Mouse (Mus musculus): Measurements from ENCODE around the gene Dcps.

The Dcps gene

DNA sequence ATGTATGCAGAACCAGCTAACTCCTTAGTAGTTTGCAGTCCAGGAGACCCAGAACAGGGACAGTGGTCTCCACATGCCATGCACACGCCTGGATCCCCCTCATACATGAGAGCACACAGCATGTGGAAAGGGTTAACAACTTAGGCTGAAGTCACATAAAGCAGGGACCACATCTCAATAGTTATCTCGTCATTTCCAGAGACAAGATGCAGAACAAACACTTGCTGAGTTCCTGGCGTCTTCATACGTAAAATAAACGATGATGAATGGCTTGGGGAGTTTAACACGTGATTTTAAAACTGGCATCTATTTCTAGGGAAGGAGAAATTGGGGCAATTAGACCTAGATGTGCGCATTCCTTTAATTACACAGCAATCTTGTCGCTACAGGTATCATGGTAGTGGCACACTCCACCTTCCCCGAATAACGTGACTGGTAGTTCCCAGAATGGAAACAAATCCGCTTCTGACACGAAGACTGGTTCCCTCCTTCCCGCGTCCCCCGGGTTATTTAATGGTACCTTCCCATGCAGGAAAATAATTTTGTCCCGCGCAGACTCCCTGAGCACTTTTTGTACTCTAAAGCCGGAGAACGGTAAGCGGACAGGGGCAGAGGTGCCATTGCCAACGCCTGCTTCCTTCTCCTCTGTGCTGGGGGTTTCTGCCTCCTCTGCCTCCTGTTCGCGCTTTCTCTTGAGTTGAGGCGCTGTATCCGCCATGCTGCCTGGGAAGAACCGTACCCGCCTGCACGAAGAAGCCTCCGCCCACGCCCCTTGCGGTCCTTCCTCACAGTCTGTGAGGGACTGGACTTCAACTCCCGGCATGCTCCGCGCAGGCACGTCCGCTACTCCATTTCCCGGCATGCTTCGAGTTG is at the start of gene Dcps:
Gene Dcps, minus strand, starts transcription at position 811 of the 873 bp plus-strand sequence.
- peak; percentile 86 for DNase-seq (ENCODE audit: low read depth)

DNA sequence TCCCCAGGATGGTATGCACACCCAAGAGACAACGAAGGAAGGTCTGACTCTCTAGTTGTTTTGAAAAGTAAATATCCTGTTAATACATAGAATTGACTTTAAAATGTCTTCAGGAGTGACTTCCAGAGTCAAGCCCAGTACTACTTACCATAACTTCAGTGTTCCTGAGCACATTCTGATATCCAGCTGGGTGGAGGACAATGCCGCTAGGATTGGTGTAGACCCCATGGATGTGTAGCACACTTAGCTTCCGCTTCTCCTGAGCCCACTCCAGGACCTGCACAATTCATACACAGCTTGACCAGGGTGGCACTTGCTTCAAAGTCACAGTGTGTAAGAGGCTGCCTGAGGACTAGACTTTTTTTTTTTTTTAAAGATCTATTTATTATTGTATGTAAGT is 47.6 kb upstream of the Dcps start:
- no peak for DNase-seq (ENCODE audit: low read depth)

GRCm38 (mm10) chr9:35217963-35218362 is 42.1 kb upstream of the Dcps start:
- DNase-seq (ENCODE audit: low read depth): no peak

GRCm38 (mm10) chr9:35211573-35212511 is 36.0 kb upstream of the Dcps start:
- no peak for DNase-seq (ENCODE audit: low read depth)

DNA sequence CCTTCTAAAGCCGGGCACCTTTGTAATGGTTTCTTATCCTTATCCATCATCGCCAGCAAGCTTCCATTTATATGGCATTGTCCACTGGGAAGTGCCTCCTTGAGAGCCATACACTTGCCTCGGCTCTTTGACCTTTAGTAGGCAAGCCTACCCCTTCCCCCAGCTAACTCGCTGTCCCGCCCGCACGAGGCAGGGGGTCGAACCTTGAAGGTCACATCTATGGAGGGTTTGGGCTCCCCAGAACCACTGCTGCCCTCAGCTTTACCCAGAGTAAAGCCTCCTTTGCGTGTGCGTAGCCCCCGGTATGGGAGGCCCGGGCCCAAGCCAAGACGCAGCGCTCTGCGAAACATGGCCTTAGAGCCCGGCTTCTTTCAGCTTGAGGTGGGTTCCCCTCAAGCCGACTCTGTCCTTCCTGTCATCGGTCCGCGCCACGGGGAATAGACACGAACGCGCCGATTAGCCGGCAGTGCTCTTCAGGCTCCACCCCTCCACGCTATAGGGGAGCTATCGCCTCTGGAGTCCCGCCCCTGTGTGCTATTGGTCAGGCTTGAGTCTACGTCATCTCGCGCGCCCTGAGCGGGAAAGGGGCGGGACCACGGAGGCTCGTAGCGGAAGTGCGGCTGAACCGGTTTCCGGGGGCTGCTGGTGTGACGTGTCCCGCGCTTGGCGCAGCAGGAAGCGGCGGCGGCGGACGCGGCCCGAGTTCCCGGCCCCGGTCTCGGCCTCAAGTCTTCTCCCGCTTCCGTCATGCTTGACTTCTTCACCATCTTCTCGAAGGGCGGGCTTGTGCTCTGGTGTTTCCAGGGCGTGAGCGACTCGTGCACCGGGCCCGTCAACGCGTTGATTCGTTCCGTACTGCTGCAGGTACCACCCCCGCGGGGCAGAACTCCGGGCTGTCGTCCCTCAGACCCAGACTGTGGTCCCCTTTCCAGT is 34.9 kb upstream of the Dcps start, which contains the start of gene Foxred1:
Gene Foxred1, minus strand, starts transcription at position 514 of the 933 bp plus-strand sequence.
- peak; percentile 98 for DNase-seq (ENCODE audit: low read depth)

- DNase-seq (ENCODE audit: low read depth): no peak
Measured at GRCm38 (mm10) chr9:35204421-35204820, 28.6 kb upstream of the Dcps start.

DNA sequence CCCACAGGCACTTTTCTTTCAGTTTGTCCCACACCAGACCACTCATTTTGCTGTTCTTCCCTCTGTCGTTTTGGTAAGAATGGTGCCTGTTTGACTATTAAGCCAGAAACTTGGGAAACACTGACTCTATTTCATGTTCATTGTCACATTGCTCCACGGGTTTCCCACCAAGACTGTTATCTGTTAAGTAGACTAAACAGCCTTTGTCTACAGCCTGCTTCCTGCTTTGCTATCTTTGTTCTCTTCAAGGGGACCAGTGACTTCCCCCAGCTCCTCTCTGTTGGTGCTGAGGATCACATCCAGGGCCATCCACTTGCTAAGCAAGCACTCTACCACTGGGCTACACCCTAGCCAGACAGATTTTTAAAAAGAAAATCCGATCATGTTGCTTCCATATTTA is 27.7 kb upstream of the Dcps start:
- no peak for DNase-seq (ENCODE audit: low read depth)

DNA sequence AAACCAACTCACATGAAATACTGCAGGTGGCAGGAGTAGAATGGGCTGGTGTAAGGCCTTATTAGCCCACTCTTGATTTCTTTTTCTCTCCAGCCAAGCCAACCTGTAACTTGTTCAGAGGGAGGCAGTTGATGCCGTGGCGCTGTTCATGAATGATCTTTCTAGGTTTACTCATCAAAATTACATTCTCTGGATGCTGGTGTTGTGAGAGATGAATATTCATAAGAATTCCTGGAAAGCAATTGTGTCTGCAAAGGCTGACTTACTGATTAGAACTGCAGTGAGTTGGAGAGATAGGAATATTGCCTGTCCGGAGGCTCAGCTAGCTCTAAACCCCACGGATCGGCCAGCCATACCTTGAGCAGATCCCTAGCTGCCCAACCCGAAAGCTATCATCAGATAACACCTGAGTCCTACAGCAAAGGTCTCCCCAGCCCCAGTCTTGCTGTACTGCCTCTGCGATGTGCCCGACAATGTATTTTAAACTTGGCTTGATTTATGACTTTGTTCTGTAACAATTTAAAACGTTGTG is 24.7 kb upstream of the Dcps start:
- no peak for DNase-seq (ENCODE audit: low read depth)

- DNase-seq (ENCODE audit: low read depth): peak; percentile 90
Measured at GRCm38 (mm10) chr9:35199772-35200471, 24.1 kb upstream of the Dcps start, which contains the start of the genes Srpr and Tirap. Gene Srpr, plus strand, starts transcription at chr9:35200175. Gene Tirap, minus strand, starts transcription at chr9:35200291.

- DNase-seq (ENCODE audit: low read depth): peak; percentile 23
Measured at GRCm38 (mm10) chr9:35198945-35199771, 23.3 kb upstream of the Dcps start.

GRCm38 (mm10) chr9:35198351-35198750 is 22.5 kb upstream of the Dcps start:
- DNase-seq (ENCODE audit: low read depth): no peak

DNA sequence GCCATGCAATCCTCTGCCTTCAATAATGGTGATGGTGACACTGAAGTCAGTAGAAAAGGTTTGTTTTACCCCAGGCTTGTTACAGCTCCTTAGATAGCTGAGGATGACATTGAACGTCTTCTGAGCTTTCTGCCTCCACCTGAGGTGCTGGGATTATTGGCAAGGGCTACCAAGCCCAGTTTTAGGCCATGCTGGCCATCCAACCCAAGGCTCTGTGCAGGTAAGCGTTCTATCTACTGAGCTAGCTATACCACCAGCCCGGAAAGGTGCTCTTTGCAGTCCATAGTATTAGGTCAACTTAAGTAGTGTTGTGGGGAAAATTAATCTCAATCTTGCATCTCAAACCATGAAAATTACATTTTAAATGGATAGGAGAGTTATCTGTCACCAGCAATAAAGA is 21.8 kb upstream of the Dcps start:
- no peak for DNase-seq (ENCODE audit: low read depth)

DNA sequence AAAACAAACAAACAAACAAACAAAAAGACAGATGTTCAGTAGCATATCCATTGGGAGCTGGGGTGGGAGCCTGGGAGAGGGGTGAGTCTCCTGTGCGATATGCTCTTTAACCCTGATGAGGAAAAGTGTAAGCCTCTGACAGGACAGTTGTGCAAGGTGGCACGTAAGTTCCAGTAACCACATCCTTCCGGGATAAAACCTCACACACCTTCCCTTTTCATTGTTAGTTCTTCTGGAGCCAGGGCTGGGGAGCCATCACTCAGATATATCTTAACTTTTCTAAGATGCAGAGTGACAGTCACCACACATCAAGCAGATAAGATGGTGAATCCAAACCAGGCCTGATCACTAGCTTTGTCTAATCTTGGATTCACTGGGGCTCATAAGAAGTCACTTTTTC is 18.2 kb upstream of the Dcps start:
- DNase-seq (ENCODE audit: low read depth): no peak

- DNase-seq (ENCODE audit: low read depth): no peak
Measured at GRCm38 (mm10) chr9:35192983-35193542, 17.2 kb upstream of the Dcps start.

DNA sequence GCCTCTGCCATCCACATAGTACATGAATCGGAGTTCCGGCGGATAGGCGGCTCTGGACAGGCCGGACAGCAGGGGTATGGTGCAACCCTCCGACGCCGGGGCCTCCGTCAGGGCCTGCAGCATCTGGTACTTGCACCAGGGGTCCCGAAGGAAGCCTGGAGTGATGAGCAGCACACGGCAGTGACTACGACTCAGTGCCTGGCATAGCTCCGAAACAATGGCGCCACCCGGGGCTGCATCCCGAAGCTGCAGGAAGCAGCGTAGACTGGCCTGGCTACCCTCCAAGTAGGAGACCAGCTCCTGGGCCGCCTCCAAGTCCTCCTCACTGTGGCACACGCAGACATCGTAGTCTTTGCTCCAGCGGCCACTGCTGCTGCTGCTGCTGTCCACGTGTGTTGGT is 12.8 kb upstream of the Dcps start:
- no peak for DNase-seq (ENCODE audit: low read depth)

GRCm38 (mm10) chr9:35187351-35187903 is 11.6 kb upstream of the Dcps start:
- no peak for DNase-seq (ENCODE audit: low read depth)

GRCm38 (mm10) chr9:35186430-35186829 is 10.6 kb upstream of the Dcps start:
- no peak for DNase-seq (ENCODE audit: low read depth)

- DNase-seq (ENCODE audit: low read depth): no peak
Measured at GRCm38 (mm10) chr9:35183359-35183758, 7.5 kb upstream of the Dcps start.

- no peak for DNase-seq (ENCODE audit: low read depth)
Measured at GRCm38 (mm10) chr9:35182832-35183231, 7.0 kb upstream of the Dcps start.

All from NIH3T3 (cell line).